Mouse (Mus musculus) ES-E14 (cell line): ENCODE results near the gene Theg.

Experiments used
- MAFK ChIP-seq: IDR thresholded peaks from 2 replicates; pipeline ENCODE4 v1.6.1; 2014; ENCODE audit warnings: mild to moderate bottlenecking, low read depth, low read length, inconsistent platforms; ENCODE audit not compliant: insufficient read depth
- ZNF384 ChIP-seq: IDR thresholded peaks from 2 replicates; pipeline ENCODE4 v1.6.1; 2012; ENCODE audit warnings: low read depth, low read length, inconsistent platforms

- TF ChIP-seq MAFK (no peak), ZNF384 (no peak)
Measured at GRCm38 (mm10) chr10:79625398-79625797, 38.3 kb upstream of the Theg start.
